Mouse (Mus musculus) C2C12 (cell line): ENCODE results near the gene Pid1. TPM values are rescaled to one million over a fixed set of nuclear protein-coding genes. Genes with fewer than 3 reads are reported as not detected.

Experiments used
- H3K27me3 ChIP-seq: one replicate; pipeline ENCODE4 v1.6.1; 2011; ENCODE audit not compliant: control insufficient read depth, insufficient read depth, insufficient read length
- H3K36me3 ChIP-seq: one replicate; pipeline ENCODE4 v1.6.1; 2011; ENCODE audit not compliant: control insufficient read depth, insufficient read depth
- H3K4me3 ChIP-seq: one replicate; pipeline ENCODE4 v1.5.1; 2011; ENCODE audit warnings: mild to moderate bottlenecking, control low read depth; ENCODE audit not compliant: poor library complexity, insufficient read depth, severe bottlenecking
- H3K79me2 ChIP-seq: one replicate; pipeline ENCODE4 v1.6.1; 2011; ENCODE audit not compliant: control insufficient read depth, insufficient read depth
- H3K79me3 ChIP-seq: one replicate; pipeline ENCODE4 v1.6.1; 2011; ENCODE audit warnings: low read depth, control low read depth
- H3ac ChIP-seq: one replicate; pipeline ENCODE3; 2011; ENCODE audit warnings: low read depth; ENCODE audit not compliant: control insufficient read depth, insufficient read length
- CEBPB ChIP-seq: IDR thresholded peaks from one replicate; pipeline ENCODE4 v1.6.1; 2011; ENCODE audit warnings: low read depth, mild to moderate bottlenecking, control low read depth, moderate library complexity
- CTCF ChIP-seq: IDR thresholded peaks from one replicate; pipeline ENCODE4 v1.5.1; 2011; ENCODE audit not compliant: control insufficient read depth, insufficient read depth, insufficient read length
- FOSL1 ChIP-seq: IDR thresholded peaks from one replicate; pipeline ENCODE4 v1.8.0; 2011; ENCODE audit warnings: mild to moderate bottlenecking, low read length; ENCODE audit not compliant: poor library complexity, insufficient read depth, severe bottlenecking
- MAX ChIP-seq: IDR thresholded peaks from one replicate; pipeline ENCODE4 v1.6.1; 2011; ENCODE audit warnings: mild to moderate bottlenecking, control low read depth
- MYOD1 ChIP-seq: IDR thresholded peaks from one replicate; pipeline ENCODE4 v1.6.1; 2011; ENCODE audit warnings: low read depth; ENCODE audit not compliant: control insufficient read depth, insufficient read length
- MYOG ChIP-seq: IDR thresholded peaks from one replicate; pipeline ENCODE4 v1.6.1; 2011; ENCODE audit not compliant: control insufficient read depth, insufficient read length; ENCODE audit errors: extremely low read depth
- USF1 ChIP-seq: IDR thresholded peaks from one replicate; pipeline ENCODE4 v1.6.1; 2011; ENCODE audit warnings: low read depth, mild to moderate bottlenecking, control low read depth, moderate library complexity
- polyA plus RNA-seq: library from polyadenylated mRNA; unstranded; fragments of >200 nt; fragmentation: generic; extraction: Trizol; gene quantifications from one replicate; pipeline ENCODE4 v1.2.1, GENCODE M21; 2012; ENCODE audit warnings: missing spikeins

Pid1 gene
- polyA plus RNA-seq, 1 experiment, result 0.21 TPM

GRCm38 (mm10) chr1:84177696-84178095 lies 186.3 kb downstream of the Pid1 start:
- TF ChIP-seq FOSL1 (no peak), USF1 (no peak), MYOG (no peak), MAX (no peak), MYOD1 (no peak), CTCF (no peak), CEBPB (no peak)
- no peaks in the 10 kb centered on the region for H3K79me3 ChIP-seq
- H3K36me3 ChIP-seq, result no peaks in the 10 kb centered on the region
- no peaks in the 10 kb centered on the region for H3K79me2 ChIP-seq
- H3ac ChIP-seq, result no peak overlapping the region
- H3K27me3 ChIP-seq, result no peaks in the 10 kb centered on the region
- H3K4me3 ChIP-seq, result no peak overlapping the region

GRCm38 (mm10) chr1:84177033-84177432 lies 186.9 kb downstream of the Pid1 start:
- Histone ChIP-seq H3K4me3 (no peak overlapping the region), H3K79me3 (no peaks in the 10 kb centered on the region), H3K27me3 (no peaks in the 10 kb centered on the region), H3K36me3 (no peaks in the 10 kb centered on the region), H3ac (no peak overlapping the region), H3K79me2 (no peaks in the 10 kb centered on the region)
- no peak for TF ChIP-seq USF1
- no peak for TF ChIP-seq CEBPB
- no peak for TF ChIP-seq MYOD1
- no peak for TF ChIP-seq MAX
- no peak for TF ChIP-seq CTCF
- TF ChIP-seq FOSL1, result no peak
- no peak for TF ChIP-seq MYOG

- Histone ChIP-seq H3K79me2 (no peaks in the 10 kb centered on the region), H3K79me3 (no peaks in the 10 kb centered on the region), H3K36me3 (no peaks in the 10 kb centered on the region), H3K27me3 (no peaks in the 10 kb centered on the region), H3K4me3 (no peak overlapping the region), H3ac (no peak overlapping the region)
- TF ChIP-seq CTCF (no peak), MAX (no peak), FOSL1 (no peak), MYOG (no peak), CEBPB (no peak), USF1 (no peak), MYOD1 (no peak)
These were observed 191.0 kb downstream of the Pid1 start for GRCm38 (mm10) chr1:84172941-84173340.

- H3K36me3 ChIP-seq, result no peaks in the 10 kb centered on the region
- no peaks in the 10 kb centered on the region for H3K79me2 ChIP-seq
- H3ac ChIP-seq, result no peak overlapping the region
- no peaks in the 10 kb centered on the region for H3K79me3 ChIP-seq
- no peaks in the 10 kb centered on the region for H3K27me3 ChIP-seq
- no peak for TF ChIP-seq CEBPB
- TF ChIP-seq CTCF, result no peak
- TF ChIP-seq MYOD1, result no peak
- no peak for TF ChIP-seq USF1
- TF ChIP-seq MAX, result no peak
- TF ChIP-seq FOSL1, result no peak
- no peak for TF ChIP-seq MYOG
- no peak overlapping the region for H3K4me3 ChIP-seq
These were observed 206.2 kb downstream of the Pid1 start for GRCm38 (mm10) chr1:84157790-84158189.

- H3K79me3 ChIP-seq, result no peaks in the 10 kb centered on the region
- no peaks in the 10 kb centered on the region for H3K36me3 ChIP-seq
- H3K27me3 ChIP-seq, result no peaks in the 10 kb centered on the region
- H3ac ChIP-seq, result no peak overlapping the region
- no peak overlapping the region for H3K4me3 ChIP-seq
- H3K79me2 ChIP-seq, result no peaks in the 10 kb centered on the region
- no peak for TF ChIP-seq MYOD1
- TF ChIP-seq FOSL1, result no peak
- no peak for TF ChIP-seq USF1
- TF ChIP-seq CTCF, result no peak
- TF ChIP-seq MYOG, result no peak
- TF ChIP-seq CEBPB, result no peak
These were observed 208.4 kb downstream of the Pid1 start for GRCm38 (mm10) chr1:84155585-84155930.

- H3K79me3 ChIP-seq, result no peaks in the 10 kb centered on the region
- H3K79me2 ChIP-seq, result no peaks in the 10 kb centered on the region
- H3K27me3 ChIP-seq, result no peaks in the 10 kb centered on the region
- H3ac ChIP-seq, result no peak overlapping the region
- H3K36me3 ChIP-seq, result no peaks in the 10 kb centered on the region
- no peak overlapping the region for H3K4me3 ChIP-seq
- TF ChIP-seq CTCF, result no peak
- TF ChIP-seq CEBPB, result no peak
- no peak for TF ChIP-seq MYOD1
- no peak for TF ChIP-seq USF1
- TF ChIP-seq MAX, result no peak
- no peak for TF ChIP-seq FOSL1
- TF ChIP-seq MYOG, result no peak
These were observed 209.0 kb downstream of the Pid1 start for GRCm38 (mm10) chr1:84154725-84155584.
